Mouse (Mus musculus) adrenal gland, postnatal 14 days (tissue): ENCODE results near the gene Akap13. TPM values are rescaled to one million over a fixed set of nuclear protein-coding genes. Genes with fewer than 3 reads are reported as not detected.
A peak's percentile ranks its signal among the peaks of the same experiment; 100 is the strongest.

Experiments
- DNase-seq: peaks from one replicate; pipeline ENCODE4 v3.0.0; 2021; ENCODE audit warnings: mixed read lengths
- total RNA-seq: library from RNA; stranded (reverse); gene quantifications from 2 replicates; pipeline ENCODE4 v1.2.3, GENCODE M21; 2021

The Akap13 gene
- total RNA-seq, 1 experiment from 2014 or later, result 64.0 TPM

GRCm38 (mm10) chr7:75679631-75680030 is 224.3 kb downstream of the Akap13 start:
- no peak for DNase-seq

GRCm38 (mm10) chr7:75682901-75683300 is 227.6 kb downstream of the Akap13 start:
- DNase-seq, result no peak

- DNase-seq, result no peak
Observed at GRCm38 (mm10) chr7:75683410-75683809, 228.1 kb downstream of the Akap13 start.

- DNase-seq, result no peak
Observed at GRCm38 (mm10) chr7:75684976-75685375, 229.6 kb downstream of the Akap13 start.

- no peak for DNase-seq
Observed at GRCm38 (mm10) chr7:75686046-75686826, 230.9 kb downstream of the Akap13 start.

- DNase-seq, result no peak
Observed at GRCm38 (mm10) chr7:75686827-75687164, 231.5 kb downstream of the Akap13 start.

GRCm38 (mm10) chr7:75688144-75688543 is 232.8 kb downstream of the Akap13 start:
- DNase-seq, result no peak

- DNase-seq, result no peak
Observed at GRCm38 (mm10) chr7:75694777-75695176, 239.4 kb downstream of the Akap13 start.

- no peak for DNase-seq
Observed at GRCm38 (mm10) chr7:75699836-75700235, 244.5 kb downstream of the Akap13 start.

- no peak for DNase-seq
Observed at GRCm38 (mm10) chr7:75700771-75701345, 245.5 kb downstream of the Akap13 start.

GRCm38 (mm10) chr7:75701761-75702160 is 246.4 kb downstream of the Akap13 start:
- no peak for DNase-seq

- no peak for DNase-seq
Observed at GRCm38 (mm10) chr7:75702368-75702767, 247.0 kb downstream of the Akap13 start.

GRCm38 (mm10) chr7:75702966-75703645 is 247.8 kb downstream of the Akap13 start:
- DNase-seq, result no peak

- DNase-seq, result no peak
Observed at GRCm38 (mm10) chr7:75704862-75705261, 249.5 kb downstream of the Akap13 start.

- no peak for DNase-seq
Observed at GRCm38 (mm10) chr7:75709936-75710335, 254.6 kb downstream of the Akap13 start.

- DNase-seq, result no peak
Observed at GRCm38 (mm10) chr7:75710920-75711319, 255.6 kb downstream of the Akap13 start.

GRCm38 (mm10) chr7:75711436-75711835 is 256.1 kb downstream of the Akap13 start:
- no peak for DNase-seq

GRCm38 (mm10) chr7:75712808-75713207 is 257.5 kb downstream of the Akap13 start:
- no peak for DNase-seq

GRCm38 (mm10) chr7:75713959-75714358 is 258.6 kb downstream of the Akap13 start:
- DNase-seq, result no peak

GRCm38 (mm10) chr7:75715026-75715425 is 259.7 kb downstream of the Akap13 start:
- DNase-seq, result no peak

GRCm38 (mm10) chr7:75715939-75716338 is 260.6 kb downstream of the Akap13 start:
- peak; percentile 63 for DNase-seq

- no peak for DNase-seq
Observed at GRCm38 (mm10) chr7:75717349-75717748, 262.0 kb downstream of the Akap13 start.

- no peak for DNase-seq
Observed at GRCm38 (mm10) chr7:75721302-75721701, 266.0 kb downstream of the Akap13 start.
